Mouse (Mus musculus) neural tube, embryonic 11.5 days (tissue): ENCODE data around the gene Acot8. TPM values are rescaled to one million over a fixed set of nuclear protein-coding genes. Genes with fewer than 3 reads are reported as not detected.

Experiments
- ATAC-seq: fragments of 200-750 bp; cut with Nextera tagmentation; 2 replicates; pipeline ENCODE4 v1.8.0; 2017; ENCODE audit warnings: moderate number of reproducible peaks, mild to moderate bottlenecking, moderate TSS enrichment, moderate library complexity; ENCODE audit not compliant: insufficient read depth, low FRiP score, low TSS enrichment
- DNase-seq: peaks from one replicate; pipeline ENCODE4 v3.0.0-alpha.2; 2015; ENCODE audit warnings: low spot score
- H3K27ac ChIP-seq: fragments of 300-500 bp; sonication (generic); 2 replicates; pipeline ENCODE4 v1.5.1; 2014; ENCODE audit warnings: low read depth, mild to moderate bottlenecking, low read length
- H3K27me3 ChIP-seq: fragments of 300-500 bp; sonication (generic); 2 replicates; pipeline ENCODE4 v1.6.1; 2014; ENCODE audit warnings: mild to moderate bottlenecking, low read length, mixed read lengths; ENCODE audit not compliant: control insufficient read depth, insufficient read depth
- H3K36me3 ChIP-seq: fragments of 300-500 bp; sonication (generic); 2 replicates; pipeline ENCODE4 v1.6.1; 2014; ENCODE audit warnings: mild to moderate bottlenecking, low read length, moderate library complexity, mixed read lengths; ENCODE audit not compliant: control insufficient read depth, insufficient read depth
- H3K4me1 ChIP-seq: fragments of 300-500 bp; sonication (generic); 2 replicates; pipeline ENCODE4 v1.6.1; 2014; ENCODE audit warnings: low read length, mixed read lengths; ENCODE audit not compliant: control insufficient read depth, insufficient read depth
- H3K4me2 ChIP-seq: fragments of 300-500 bp; sonication (generic); 2 replicates; pipeline ENCODE4 v1.6.1; 2014; ENCODE audit warnings: low read depth, mild to moderate bottlenecking, moderate library complexity
- H3K4me3 ChIP-seq: fragments of 300-500 bp; sonication (generic); 2 replicates; pipeline ENCODE4 v1.5.1; 2014; ENCODE audit warnings: low read depth, low read length
- H3K9ac ChIP-seq: fragments of 300-500 bp; sonication (generic); 2 replicates; pipeline ENCODE4 v1.6.1; 2014; ENCODE audit warnings: mild to moderate bottlenecking, low read length
- H3K9me3 ChIP-seq: fragments of 300-500 bp; sonication (generic); 2 replicates; pipeline ENCODE4 v1.6.1; 2016; ENCODE audit warnings: low read length; ENCODE audit not compliant: control insufficient read depth
- WGBS: fragments of 180-500 bp; shearing (Covaris S2); extraction: QIAGEN DNeasy Blood & Tissue Kit; methylation state at CpG from one replicate; pipeline ENCODE4 v1.1.7; 2014; 5-methylcytosine and 5-hydroxymethylcytosine counted together
- polyA plus RNA-seq: library from polyadenylated mRNA; unstranded; fragments of >200 nt; fragmentation: Nextera tagmentation; extraction: Ambion mirVana; gene quantifications from 2 replicates; pipeline ENCODE4 v1.2.1, GENCODE M21; 2014

The Acot8 gene
- polyA plus RNA-seq, 1 experiment from 2014 or later = 15.1 TPM

GRCm38 (mm10) chr2:164783926-164784581 lies 20.6 kb downstream of the Acot8 start:
- 75% methylated on average over 7 of the region's 7 CpGs for WGBS
- Histone ChIP-seq H3K4me1 (no peaks in the 10 kb centered on the region), H3K4me3 (no peak overlapping the region), H3K4me2 (no peak overlapping the region), H3K27me3 (no peaks in the 10 kb centered on the region), H3K9me3 (no peaks in the 10 kb centered on the region), H3K36me3 (no peaks in the 10 kb centered on the region), H3K27ac (no peak overlapping the region), H3K9ac (no peak overlapping the region)
- DNase-seq (no peak), ATAC-seq (no peak)

GRCm38 (mm10) chr2:164781876-164782275 lies 22.8 kb downstream of the Acot8 start:
- DNase-seq = no peak
- Histone ChIP-seq H3K4me3 (no peak overlapping the region), H3K27ac (no peak overlapping the region), H3K36me3 (no peaks in the 10 kb centered on the region), H3K9ac (no peak overlapping the region), H3K4me1 (no peaks in the 10 kb centered on the region), H3K9me3 (no peaks in the 10 kb centered on the region), H3K27me3 (no peaks in the 10 kb centered on the region), H3K4me2 (no peak overlapping the region)
- 76% methylated on average over 4 of the region's 4 CpGs for WGBS
- no peak for ATAC-seq

GRCm38 (mm10) chr2:164779481-164780086 lies 25.1 kb downstream of the Acot8 start, which contains the start of gene Tnnc2:
Gene Tnnc2, minus strand, starts transcription at chr2:164779967.
- no peak within 1 kb of the TSS for H3K4me3 ChIP-seq
- H3K9me3 ChIP-seq = no peaks in the 10 kb centered on the region
- H3K27ac ChIP-seq = no peak within 1 kb of the TSS
- H3K4me1 ChIP-seq = no peaks in the 10 kb centered on the region
- 69% methylated on average over 8 of the region's 8 CpGs for WGBS
- ATAC-seq = no peak
- DNase-seq = no peak
- no peaks in the 10 kb centered on the region for H3K36me3 ChIP-seq
- no peak within 1 kb of the TSS for H3K4me2 ChIP-seq
- no peak within 1 kb of the TSS for H3K9ac ChIP-seq
- H3K27me3 ChIP-seq = no peaks in the 10 kb centered on the region

- 82% methylated on average over 7 of the region's 7 CpGs for WGBS
- Histone ChIP-seq H3K27me3 (no peaks in the 10 kb centered on the region), H3K9me3 (no peaks in the 10 kb centered on the region), H3K36me3 (no peaks in the 10 kb centered on the region), H3K9ac (no peak overlapping the region), H3K4me2 (no peak overlapping the region), H3K4me3 (no peak overlapping the region), H3K27ac (no peak overlapping the region), H3K4me1 (no peaks in the 10 kb centered on the region)
- DNase-seq (no peak), ATAC-seq (no peak)
These were observed 25.9 kb downstream of the Acot8 start for GRCm38 (mm10) chr2:164778809-164779208.

- Histone ChIP-seq H3K27me3 (no peaks in the 10 kb centered on the region), H3K27ac (no peak overlapping the region), H3K4me2 (no peak overlapping the region), H3K9me3 (no peaks in the 10 kb centered on the region), H3K9ac (no peak overlapping the region), H3K4me1 (no peaks in the 10 kb centered on the region), H3K36me3 (no peaks in the 10 kb centered on the region), H3K4me3 (no peak overlapping the region)
- DNase-seq (no peak), ATAC-seq (no peak)
- WGBS = 93% methylated on average over 11 of the region's 11 CpGs
These were observed 26.7 kb downstream of the Acot8 start for GRCm38 (mm10) chr2:164778015-164778287.

GRCm38 (mm10) chr2:164777246-164778014 lies 27.3 kb downstream of the Acot8 start:
- WGBS = 85% methylated on average over 30 of the region's 30 CpGs
- DNase-seq = no peak

GRCm38 (mm10) chr2:164776801-164777200 lies 27.9 kb downstream of the Acot8 start:
- Histone ChIP-seq H3K36me3 (peaks cover 3% of the 10 kb centered on the region; the same call in 1 of the 2 replicates), H3K9me3 (no peaks in the 10 kb centered on the region), H3K27ac (no peak overlapping the region), H3K4me2 (no peak overlapping the region), H3K27me3 (no peaks in the 10 kb centered on the region), H3K4me1 (peaks cover 3% of the 10 kb centered on the region; the same call in 1 of the 2 replicates), H3K4me3 (0 out of 2 replicates have a peak overlapping the region, but pooled peaks have one; percentile 1), H3K9ac (no peak overlapping the region)
- ATAC-seq (no peak), DNase-seq (no peak)
- WGBS = 61% methylated on average over 17 of the region's 17 CpGs

More at GRCm38 (mm10) chr2:164777246-164778014, 27.3 kb downstream of the Acot8 start:
- H3K36me3 ChIP-seq = no peaks in the 10 kb centered on the region
- no peak overlapping the region for H3K4me3 ChIP-seq
- H3K4me1 ChIP-seq = no peaks in the 10 kb centered on the region
- H3K4me2 ChIP-seq = no peak overlapping the region
- no peaks in the 10 kb centered on the region for H3K9me3 ChIP-seq
- no peak overlapping the region for H3K27ac ChIP-seq
- no peaks in the 10 kb centered on the region for H3K27me3 ChIP-seq
- no peak overlapping the region for H3K9ac ChIP-seq
- no peak for ATAC-seq

GRCm38 (mm10) chr2:164776130-164776529 lies 28.6 kb downstream of the Acot8 start:
- Histone ChIP-seq H3K27ac (no peak overlapping the region), H3K36me3 (peaks cover 5% of the 10 kb centered on the region; the same call in 1 of the 2 replicates), H3K4me2 (no peak overlapping the region), H3K4me3 (no peak overlapping the region), H3K4me1 (peaks cover 9% of the 10 kb centered on the region), H3K27me3 (no peaks in the 10 kb centered on the region), H3K9me3 (no peaks in the 10 kb centered on the region), H3K9ac (no peak overlapping the region)
- ATAC-seq (no peak), DNase-seq (no peak)
- 89% methylated on average over 6 of the region's 6 CpGs for WGBS
